Mouse (Mus musculus): ENCODE data around the gene Acsl4. TPM values are rescaled to one million over a fixed set of nuclear protein-coding genes. Genes with fewer than 3 reads are reported as not detected.

Gene Acsl4
- polyA plus RNA-seq, 1 experiment from 2014 or later = 15.0 TPM

- 62% methylated on average over 2 of the region's 2 CpGs for WGBS
- ATAC-seq (replicated peaks; ENCODE audit: low FRiP score, low TSS enrichment, low read depth) (no peak), DNase-seq (ENCODE audit: low spot score) (no peak)
- H3K4me3 ChIP-seq (ENCODE audit: low read depth, low read length) = no peak overlapping the region
- H3K9ac ChIP-seq (ENCODE audit: low read length) = no peak overlapping the region
- H3K9me3 ChIP-seq (ENCODE audit: control insufficient read depth, low read length) = no peaks in the 10 kb centered on the region
- no peaks in the 10 kb centered on the region for H3K36me3 ChIP-seq (ENCODE audit: control insufficient read depth, insufficient read depth, low read length)
- H3K27ac ChIP-seq (ENCODE audit: low read depth) = no peak overlapping the region
- no peak overlapping the region for H3K4me2 ChIP-seq (ENCODE audit: low read length)
- H3K27me3 ChIP-seq (replicated peaks; ENCODE audit: control insufficient read depth, insufficient read depth, low read length) = peaks cover 9% of the 10 kb centered on the region
- no peaks in the 10 kb centered on the region; the same call in 1 of the 2 replicates for H3K4me1 ChIP-seq (replicated peaks; ENCODE audit: control insufficient read depth, insufficient read depth, low read length)
Observed at GRCm38 (mm10) chrX:142303456-142303855, 86.9 kb downstream of the Acsl4 start.

- H3K4me1 ChIP-seq (replicated peaks; ENCODE audit: control insufficient read depth, insufficient read depth, low read length) = no peaks in the 10 kb centered on the region
- H3K27me3 ChIP-seq (replicated peaks; ENCODE audit: control insufficient read depth, insufficient read depth, low read length) = peaks cover 4% of the 10 kb centered on the region; the same call in 1 of the 2 replicates
- 37% methylated on average over 5 of the region's 5 CpGs for WGBS
- no peaks in the 10 kb centered on the region for H3K36me3 ChIP-seq (ENCODE audit: control insufficient read depth, insufficient read depth, low read length)
- H3K27ac ChIP-seq (ENCODE audit: low read depth) = no peak overlapping the region
- no peak overlapping the region for H3K4me3 ChIP-seq (ENCODE audit: low read depth, low read length)
- ATAC-seq (replicated peaks; ENCODE audit: low FRiP score, low TSS enrichment, low read depth) = 0 out of 2 replicates have a peak, but pooled peaks have one; percentile 23
- no peaks in the 10 kb centered on the region for H3K9me3 ChIP-seq (ENCODE audit: control insufficient read depth, low read length)
- DNase-seq (ENCODE audit: low spot score) = no peak
- no peak overlapping the region for H3K9ac ChIP-seq (ENCODE audit: low read length)
- H3K4me2 ChIP-seq (ENCODE audit: low read length) = no peak overlapping the region
Observed at GRCm38 (mm10) chrX:142285905-142286304, 104.4 kb downstream of the Acsl4 start.

GRCm38 (mm10) chrX:142276573-142276972 lies 113.8 kb downstream of the Acsl4 start:
- DNase-seq (ENCODE audit: low spot score) (no peak), ATAC-seq (replicated peaks; ENCODE audit: low FRiP score, low TSS enrichment, low read depth) (no peak)
- no peaks in the 10 kb centered on the region for H3K9me3 ChIP-seq (ENCODE audit: control insufficient read depth, low read length)
- no peak overlapping the region for H3K4me2 ChIP-seq (ENCODE audit: low read length)
- H3K9ac ChIP-seq (ENCODE audit: low read length) = no peak overlapping the region
- 0 out of 2 replicates have a peak, but pooled peaks cover under 1% of the 10 kb centered on the region for H3K27me3 ChIP-seq (replicated peaks; ENCODE audit: control insufficient read depth, insufficient read depth, low read length)
- no peak overlapping the region for H3K4me3 ChIP-seq (ENCODE audit: low read depth, low read length)
- H3K36me3 ChIP-seq (ENCODE audit: control insufficient read depth, insufficient read depth, low read length) = no peaks in the 10 kb centered on the region
- WGBS = 28% methylated on average over 3 of the region's 3 CpGs
- H3K4me1 ChIP-seq (replicated peaks; ENCODE audit: control insufficient read depth, insufficient read depth, low read length) = no peaks in the 10 kb centered on the region
- H3K27ac ChIP-seq (ENCODE audit: low read depth) = no peak overlapping the region

- Histone ChIP-seq H3K27ac (ENCODE audit: low read depth) (no peak overlapping the region), H3K4me2 (ENCODE audit: low read length) (no peak overlapping the region), H3K4me1 (replicated peaks; ENCODE audit: control insufficient read depth, insufficient read depth, low read length) (no peaks in the 10 kb centered on the region), H3K27me3 (replicated peaks; ENCODE audit: control insufficient read depth, insufficient read depth, low read length) (no peaks in the 10 kb centered on the region), H3K9ac (ENCODE audit: low read length) (no peak overlapping the region), H3K36me3 (ENCODE audit: control insufficient read depth, insufficient read depth, low read length) (no peaks in the 10 kb centered on the region), H3K9me3 (ENCODE audit: control insufficient read depth, low read length) (no peaks in the 10 kb centered on the region), H3K4me3 (ENCODE audit: low read depth, low read length) (no peak overlapping the region)
- ATAC-seq (replicated peaks; ENCODE audit: low FRiP score, low TSS enrichment, low read depth) = no peak
- DNase-seq (ENCODE audit: low spot score) = no peak
- WGBS = 43% methylated on average over 3 of the region's 3 CpGs
Observed at GRCm38 (mm10) chrX:142276031-142276430, 114.3 kb downstream of the Acsl4 start.

Other genes starting within 250 kb of the Acsl4 start
- gene Gucy2f, start 193.6 kb downstream of the Acsl4 start, polyA plus RNA-seq (2014; fragmentation: Nextera tagmentation; extraction: Ambion mirVana) = 0.05 TPM in 1 of 2 replicates, not detected in the other
- 24.4 and 26.5 TPM in 2 replicates for gene Nxt2, start 163.8 kb downstream of the Acsl4 start, polyA plus RNA-seq (2014; fragmentation: Nextera tagmentation; extraction: Ambion mirVana)
- 47.4 and 56.4 TPM in 2 replicates for gene Kcne1l, start 84.2 kb downstream of the Acsl4 start, polyA plus RNA-seq (2014; fragmentation: Nextera tagmentation; extraction: Ambion mirVana)